Comparison of ENCODE assay signal across 18 mouse cellular contexts in the genomic region with DNA sequence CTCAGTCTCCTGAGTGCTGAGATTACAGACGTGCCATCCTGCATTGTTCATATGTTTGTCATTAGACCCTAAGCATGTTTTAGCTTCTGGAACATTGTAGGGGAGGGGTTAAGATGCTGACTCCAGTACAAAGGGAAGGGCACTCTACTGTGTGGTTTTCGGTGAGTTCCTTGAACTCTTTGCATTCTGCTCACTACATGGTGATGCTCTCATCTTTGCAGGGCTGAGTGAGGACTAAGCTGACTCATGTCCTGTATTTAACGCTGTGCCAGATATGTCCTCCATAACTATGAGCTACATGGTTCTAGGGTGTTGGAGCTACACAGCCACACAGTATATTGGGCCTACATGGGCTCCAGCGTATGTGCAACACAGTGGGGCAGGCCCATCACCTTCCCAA.
A peak's percentile ranks its signal among the peaks of the same experiment; 100 is the strongest.
DNase-seq lines count a peak whose midpoint lies in the region.
"Had no signal": no experiment of that assay in that cellular context is flagged by ENCODE, and none has a peak within 500 bp of the region (broad histone marks: within the 10 kb centered on the region; RNA-seq: fewer than 3 reads in every experiment).

No protein-coding gene starts in this region.

- WGBS in heart, embryonic 10.5 days: 81% methylated on average over 4 of the region's 4 CpGs

- no peak overlapping the region for H3K4me3 ChIP-seq in heart, embryonic 10.5 days
- H3K4me3 ChIP-seq in brown adipose tissue, adult 24 weeks (ENCODE audit: insufficient read depth, low read depth, low read length): no peak overlapping the region
- H3K4me3 ChIP-seq: forebrain, embryonic 15.5 days had no signal

- H3K4me1 ChIP-seq in heart, embryonic 10.5 days: peaks cover 74% of the 10 kb centered on the region
- peaks cover 35% of the 10 kb centered on the region for H3K4me1 ChIP-seq in brown adipose tissue, adult 24 weeks (ENCODE audit: control insufficient read depth, insufficient read depth, insufficient read length, low read length)

- intact Hi-C loops in heart, postnatal 25 days (cut with DNase I): no loop called here

- no peak for DNase-seq in heart, embryonic 10.5 days (ENCODE audit: low spot score)
- DNase-seq in heart, postnatal 25 days (ENCODE audit: low spot score): no peak
- peak; percentile 93 for DNase-seq in 3T3-L1 (ENCODE audit: low read depth, low spot score)
- peak; percentile 52 for DNase-seq in CD4-positive, CD25-positive, alpha-beta regulatory T cell, adult 2 months (ENCODE audit: low read depth, low spot score)
- DNase-seq in right cerebral cortex, postnatal 14 days: no peak
- no peak for DNase-seq in neural tube, embryonic 10.5 days (ENCODE audit: extremely low spot score, low spot score)
- no peak for DNase-seq in layer of hippocampus, postnatal 14 days (ENCODE audit: low spot score in 2 of 2)
- DNase-seq: cerebellum, postnatal 14 days; gastrocnemius, postnatal 10 days; kidney, adult 9 months; left cerebral cortex, postnatal 4 days; lung, postnatal 4 days; midbrain, embryonic 14.5 days; right cerebral cortex, postnatal 25 days had no signal

- no peaks in the 10 kb centered on the region for H3K36me3 ChIP-seq in heart, embryonic 10.5 days
- H3K36me3 ChIP-seq: forebrain, embryonic 15.5 days had no signal

- H3K27me3 ChIP-seq in heart, embryonic 10.5 days (ENCODE audit: insufficient read depth, poor library complexity, severe bottlenecking): no peaks in the 10 kb centered on the region
- H3K27me3 ChIP-seq: forebrain, embryonic 15.5 days had no signal

- H3K9me3 ChIP-seq in heart, embryonic 10.5 days: no peaks in the 10 kb centered on the region
- H3K9me3 ChIP-seq: forebrain, embryonic 15.5 days had no signal

- peak overlapping the region; percentile 84 for H3K27ac ChIP-seq in heart, embryonic 10.5 days
- H3K27ac ChIP-seq in brown adipose tissue, adult 24 weeks (replicated peaks; ENCODE audit: low read depth, low read length): peak overlapping the region; percentile 58; the same call in 1 of the 2 replicates
- H3K27ac ChIP-seq: forebrain, embryonic 15.5 days; hindbrain, postnatal 0 days; liver, embryonic 14.5 days had no signal

Comparison
In these comparisons a context has a peak if more than half of its experiments do, and no peak if none do; other contexts are left out.
1. DNase-seq: peak in 3T3-L1 (single experiment) and CD4-positive, CD25-positive, alpha-beta regulatory T cell, adult 2 months (single experiment); none in heart, embryonic 10.5 days (single experiment), heart, postnatal 25 days (single experiment), right cerebral cortex, postnatal 14 days (single experiment), neural tube, embryonic 10.5 days (single experiment) and layer of hippocampus, postnatal 14 days (0 of 2).